Mouse (Mus musculus) lung, adult 2 months (tissue): ENCODE results near the gene Vmn1r183.

Source experiments
- CTCF ChIP-seq: fragments of 200-500 bp; IDR thresholded peaks from 2 replicates; pipeline ENCODE4 v1.5.1; 2011; ENCODE audit warnings: mild to moderate bottlenecking, low read length, control low read depth; ENCODE audit not compliant: insufficient read depth
- POLR2A ChIP-seq: fragments of 200-500 bp; IDR thresholded peaks from 2 replicates; pipeline ENCODE4 v1.6.1; 2011; ENCODE audit warnings: low read depth, mild to moderate bottlenecking, control low read depth, low read length, borderline replicate concordance; ENCODE audit errors: extremely low read depth

DNA sequence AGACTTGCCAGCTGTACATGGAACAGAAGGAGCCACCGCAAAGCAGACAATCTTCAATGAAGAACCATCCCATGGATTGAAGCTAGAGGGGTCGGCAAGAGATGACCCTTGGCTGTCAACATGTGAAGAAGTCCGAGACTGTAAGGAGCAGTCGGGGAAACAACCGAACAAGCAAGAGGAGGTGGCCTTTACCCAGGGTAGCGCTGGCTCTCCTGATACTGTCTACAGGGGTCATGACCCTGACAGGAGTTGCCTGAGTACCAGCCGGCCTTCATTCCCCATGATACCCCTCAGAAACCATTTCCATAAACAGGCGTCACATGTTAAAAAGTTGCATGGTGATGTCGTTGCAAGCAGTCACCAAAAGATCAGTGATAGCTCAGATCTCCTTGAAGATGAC is 51.3 kb downstream of the Vmn1r183 start:
- TF ChIP-seq CTCF: no peak
- TF ChIP-seq POLR2A: no peak
